Mouse (Mus musculus) lung, postnatal 36 days (tissue): ENCODE data around the gene Olfr1217.
"Not testable (repeated sequence)": the region's sequence is repeated elsewhere in the genome, so short reads cannot be mapped to it uniquely, and the experiment has no call there.

ENCODE experiments used
- DNase-seq: peaks from one replicate; pipeline ENCODE4 v3.0.0; 2022; ENCODE audit warnings: mixed read lengths

Gene Olfr1217

GRCm38 (mm10) chr2:89031965-89032364 lies at the start of gene Olfr1217:
Gene Olfr1217 (minus strand): TSS chr2:89032065.
- no peak for DNase-seq

DNA sequence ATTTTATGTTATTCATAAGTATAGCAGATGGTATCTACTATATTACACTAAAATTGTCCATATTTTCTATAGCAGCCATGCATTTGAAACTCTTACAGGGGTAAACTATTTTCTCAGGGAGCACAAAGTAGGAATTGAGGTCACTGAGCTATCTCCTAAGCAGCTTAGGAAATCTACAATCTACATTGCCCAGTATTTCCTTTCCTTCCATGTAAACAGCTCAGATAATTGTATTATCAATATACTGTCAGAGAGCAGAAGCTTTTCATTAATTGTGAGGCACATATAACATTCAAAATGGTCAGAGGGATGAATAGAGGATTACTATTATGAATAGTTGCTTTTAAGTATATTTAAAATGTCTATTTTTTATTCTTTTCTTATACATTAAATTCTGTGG lies 49.6 kb upstream of the Olfr1217 start:
- DNase-seq: no peak

- no peak for DNase-seq
Observed at GRCm38 (mm10) chr2:89061087-89061486, 29.2 kb upstream of the Olfr1217 start, which contains the start of gene Olfr1218. Gene Olfr1218 (minus strand): TSS chr2:89061187.

GRCm38 (mm10) chr2:89021436-89021835 lies 10.4 kb downstream of the Olfr1217 start:
- DNase-seq: not testable (repeated sequence)

DNA sequence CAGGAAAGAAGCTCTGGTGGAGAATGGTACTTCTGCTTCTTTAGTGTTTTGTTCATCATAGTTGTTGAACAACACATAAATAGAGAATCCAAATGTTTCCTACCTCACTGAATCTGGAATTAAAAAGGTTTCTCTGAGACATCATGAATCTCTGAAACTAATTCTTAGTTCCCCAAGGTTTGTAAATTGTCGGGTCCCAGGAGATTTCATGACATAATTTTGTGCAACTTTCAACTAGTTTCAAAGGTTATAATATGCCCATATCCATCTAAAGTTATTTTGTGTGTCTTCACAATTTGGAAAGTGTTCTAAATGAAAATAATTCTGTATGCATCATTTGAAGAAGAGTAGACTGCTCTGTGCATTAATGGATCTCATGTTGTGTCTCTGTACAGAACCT lies 13.6 kb downstream of the Olfr1217 start, which contains the start of gene Olfr1216:
Gene Olfr1216, minus strand, starts transcription at position 101 of the 400 bp plus-strand sequence.
- DNase-seq: no peak

DNA sequence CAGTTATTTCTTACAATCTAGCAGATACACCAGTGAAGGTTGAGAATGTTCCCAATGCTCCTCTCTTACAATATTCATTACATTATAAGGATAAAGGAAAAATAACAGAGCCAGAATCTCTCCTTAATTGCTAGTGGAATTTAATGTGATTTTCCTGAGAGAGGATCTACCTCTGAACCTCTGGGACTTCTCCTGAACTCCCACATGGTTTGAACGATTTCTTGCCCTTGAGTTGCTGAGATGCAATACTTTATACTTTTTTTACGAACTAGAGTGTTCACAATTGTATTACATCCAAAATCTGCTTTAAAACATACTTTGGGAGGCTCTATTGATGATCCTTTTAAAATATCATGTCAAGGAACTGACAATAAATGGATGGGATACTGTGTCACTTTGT lies 25.0 kb downstream of the Olfr1217 start, which contains the start of gene Olfr1215:
Gene Olfr1215, minus strand, starts transcription at position 101 of the 400 bp plus-strand sequence.
- no peak for DNase-seq

- no peak for DNase-seq
Observed at GRCm38 (mm10) chr2:88992553-88992952, 39.3 kb downstream of the Olfr1217 start, which contains the start of gene Olfr1214. Gene Olfr1214 (minus strand): TSS chr2:88992653.

GRCm38 (mm10) chr2:88980181-88980580 lies 51.7 kb downstream of the Olfr1217 start, which contains the start of gene Gm13762:
Gene Gm13762 (minus strand): TSS chr2:88980281.
- no peak for DNase-seq
